Mouse (Mus musculus): Measurements from ENCODE around the gene Rcor2.
A peak's percentile ranks its signal among the peaks of the same experiment; 100 is the strongest.

Rcor2 gene

GRCm38 (mm10) chr19:7291958-7292709, 25.0 kb downstream of the Rcor2 start:
- no peak for DNase-seq (ENCODE audit: low spot score in 2 of 2)

GRCm38 (mm10) chr19:7294098-7294876, 27.2 kb downstream of the Rcor2 start:
- DNase-seq (ENCODE audit: low spot score in 2 of 2) = no peak

- no peak for DNase-seq (ENCODE audit: low spot score in 2 of 2)
These were observed 28.0 kb downstream of the Rcor2 start for GRCm38 (mm10) chr19:7295071-7295658.

GRCm38 (mm10) chr19:7295959-7296358, 28.8 kb downstream of the Rcor2 start:
- DNase-seq (ENCODE audit: low spot score in 2 of 2) = no peak

- DNase-seq (ENCODE audit: low spot score in 2 of 2) = no peak
These were observed 31.9 kb downstream of the Rcor2 start for GRCm38 (mm10) chr19:7299052-7299451.

- DNase-seq (ENCODE audit: low spot score in 2 of 2) = no peak
These were observed 33.0 kb downstream of the Rcor2 start for GRCm38 (mm10) chr19:7300078-7300477.

GRCm38 (mm10) chr19:7301647-7302492, 34.7 kb downstream of the Rcor2 start:
- peak in 1 of 2 experiments; percentile 33 for DNase-seq (ENCODE audit: low spot score in 2 of 2)

- DNase-seq (ENCODE audit: low spot score in 2 of 2) = peak in 1 of 2 experiments; percentile 28
These were observed 35.3 kb downstream of the Rcor2 start for GRCm38 (mm10) chr19:7302493-7302797.

GRCm38 (mm10) chr19:7303796-7304195, 36.7 kb downstream of the Rcor2 start:
- no peak for DNase-seq (ENCODE audit: low spot score in 2 of 2)

GRCm38 (mm10) chr19:7304801-7305200, 37.7 kb downstream of the Rcor2 start:
- DNase-seq (ENCODE audit: low spot score in 2 of 2) = peak; percentile 47 to 66

GRCm38 (mm10) chr19:7305380-7306310, 38.5 kb downstream of the Rcor2 start:
- no peak for DNase-seq (ENCODE audit: low spot score in 2 of 2)

GRCm38 (mm10) chr19:7306968-7307367, 39.8 kb downstream of the Rcor2 start:
- DNase-seq (ENCODE audit: low spot score in 2 of 2) = peak; percentile 50 to 56

- DNase-seq (ENCODE audit: low spot score in 2 of 2) = no peak
These were observed 41.1 kb downstream of the Rcor2 start for GRCm38 (mm10) chr19:7307995-7308770.

GRCm38 (mm10) chr19:7309738-7310330, 42.7 kb downstream of the Rcor2 start:
- DNase-seq (ENCODE audit: low spot score in 2 of 2) = no peak

- DNase-seq (ENCODE audit: low spot score in 2 of 2) = peak; percentile 41 to 43
These were observed 43.6 kb downstream of the Rcor2 start for GRCm38 (mm10) chr19:7310704-7311103.

- DNase-seq (ENCODE audit: low spot score in 2 of 2) = peak; percentile 63
These were observed 44.2 kb downstream of the Rcor2 start for GRCm38 (mm10) chr19:7311306-7311705.

GRCm38 (mm10) chr19:7313660-7314059, 46.5 kb downstream of the Rcor2 start:
- no peak for DNase-seq (ENCODE audit: low spot score in 2 of 2)

GRCm38 (mm10) chr19:7314976-7315586, 48.0 kb downstream of the Rcor2 start:
- no peak for DNase-seq (ENCODE audit: low spot score in 2 of 2)

- no peak for DNase-seq (ENCODE audit: low spot score in 2 of 2)
These were observed 48.5 kb downstream of the Rcor2 start for GRCm38 (mm10) chr19:7315587-7315984.

Measured in heart, adult 9 months (tissue).